Mouse (Mus musculus) retina, postnatal 7 days (tissue): ENCODE measurements around the gene C1qbp.

Experiments used
- DNase-seq: peaks from one replicate; pipeline ENCODE4 v3.0.0-alpha.2; 2012; ENCODE audit warnings: low read depth, low spot score

C1qbp gene

GRCm38 (mm10) chr11:70973947-70974346, 8.9 kb downstream of the C1qbp start:
- DNase-seq: no peak

- DNase-seq: no peak
These were observed 10.2 kb downstream of the C1qbp start for GRCm38 (mm10) chr11:70972586-70972985.

GRCm38 (mm10) chr11:70970560-70971540, 12.0 kb downstream of the C1qbp start:
- no peak for DNase-seq

- DNase-seq: peak; percentile 93
These were observed 12.8 kb downstream of the C1qbp start, which contains the start of the genes Nup88 and Rpain for GRCm38 (mm10) chr11:70969821-70970559. TSS of gene Nup88 (minus strand) at chr11:70969973. TSS of gene Rpain (plus strand) at chr11:70970213.

- DNase-seq: no peak
These were observed 13.5 kb downstream of the C1qbp start for GRCm38 (mm10) chr11:70969271-70969794.

GRCm38 (mm10) chr11:70964222-70964907, 18.5 kb downstream of the C1qbp start:
- no peak for DNase-seq

GRCm38 (mm10) chr11:70960786-70961554, 21.9 kb downstream of the C1qbp start:
- no peak for DNase-seq

- no peak for DNase-seq
These were observed 28.1 kb downstream of the C1qbp start for GRCm38 (mm10) chr11:70954711-70955110.

- no peak for DNase-seq
These were observed 37.6 kb downstream of the C1qbp start for GRCm38 (mm10) chr11:70944935-70945817.

- no peak for DNase-seq
These were observed 39.2 kb downstream of the C1qbp start for GRCm38 (mm10) chr11:70943651-70944050.

GRCm38 (mm10) chr11:70942596-70942995, 40.2 kb downstream of the C1qbp start:
- DNase-seq: no peak

GRCm38 (mm10) chr11:70935316-70935715, 47.5 kb downstream of the C1qbp start:
- no peak for DNase-seq

- DNase-seq: no peak
These were observed 51.4 kb downstream of the C1qbp start for GRCm38 (mm10) chr11:70931461-70931860.
